Mouse (Mus musculus): ENCODE results near the gene Pdf. TPM values are rescaled to one million over a fixed set of nuclear protein-coding genes. Genes with fewer than 3 reads are reported as not detected.

Pdf gene
- polyA plus RNA-seq (2015; fragmentation: Nextera tagmentation; extraction: Ambion mirVana), result 32.8 and 33.4 TPM in 2 replicates

GRCm38 (mm10) chr8:107048061-107048941 is at the start of gene Pdf:
Gene Pdf, minus strand, starts transcription at chr8:107048614.
- Histone ChIP-seq H3K4me1 (ENCODE audit: control insufficient read depth, insufficient read depth, low read length) (peaks cover 18% of the 10 kb centered on the region), H3K9me3 (replicated peaks; ENCODE audit: control insufficient read depth, low read length, poor library complexity, severe bottlenecking) (no peaks in the 10 kb centered on the region), H3K36me3 (ENCODE audit: control insufficient read depth, insufficient read depth, low read length) (peaks cover 46% of the 10 kb centered on the region), H3K4me2 (ENCODE audit: low read length) (peak within 1 kb of the TSS; percentile 86), H3K27me3 (ENCODE audit: control insufficient read depth, insufficient read depth, low read depth, low read length) (no peaks in the 10 kb centered on the region), H3K27ac (ENCODE audit: low read length) (peak within 1 kb of the TSS; percentile 74), H3K4me3 (ENCODE audit: low read depth, low read length) (peak within 1 kb of the TSS; percentile 55), H3K9ac (ENCODE audit: low read depth, low read length) (peak within 1 kb of the TSS; percentile 64)
- ATAC-seq, result peak; percentile 85
- under 1% methylated on average over 81 of the region's 87 CpGs for WGBS

- no peaks in the 10 kb centered on the region for H3K27me3 ChIP-seq (ENCODE audit: control insufficient read depth, insufficient read depth, low read depth, low read length)
- peaks cover 19% of the 10 kb centered on the region for H3K4me1 ChIP-seq (ENCODE audit: control insufficient read depth, insufficient read depth, low read length)
- peak within 1 kb of the TSS; percentile 83 for H3K9ac ChIP-seq (ENCODE audit: low read depth, low read length)
- H3K4me3 ChIP-seq (ENCODE audit: low read depth, low read length), result peak within 1 kb of the TSS; percentile 84
- H3K4me2 ChIP-seq (ENCODE audit: low read length), result peak within 1 kb of the TSS; percentile 61
- 4% methylated on average over 33 of the region's 39 CpGs for WGBS
- H3K27ac ChIP-seq (ENCODE audit: low read length), result peak within 1 kb of the TSS; percentile 86
- H3K9me3 ChIP-seq (replicated peaks; ENCODE audit: control insufficient read depth, low read length, poor library complexity, severe bottlenecking), result no peaks in the 10 kb centered on the region
- peak; percentile 95 for ATAC-seq
- H3K36me3 ChIP-seq (ENCODE audit: control insufficient read depth, insufficient read depth, low read length), result no peaks in the 10 kb centered on the region
Measured at GRCm38 (mm10) chr8:107096366-107097036, 48.1 kb upstream of the Pdf start, which contains the start of gene Terf2. Gene Terf2, minus strand, starts transcription at chr8:107096547.

GRCm38 (mm10) chr8:107095717-107096365 is 47.4 kb upstream of the Pdf start:
- Histone ChIP-seq H3K4me3 (ENCODE audit: low read depth, low read length) (peak overlapping the region; percentile 84), H3K9ac (ENCODE audit: low read depth, low read length) (peak overlapping the region; percentile 83), H3K27me3 (ENCODE audit: control insufficient read depth, insufficient read depth, low read depth, low read length) (no peaks in the 10 kb centered on the region), H3K27ac (ENCODE audit: low read length) (peak overlapping the region; percentile 86), H3K4me2 (ENCODE audit: low read length) (peak overlapping the region; percentile 61), H3K4me1 (ENCODE audit: control insufficient read depth, insufficient read depth, low read length) (peaks cover 19% of the 10 kb centered on the region), H3K36me3 (ENCODE audit: control insufficient read depth, insufficient read depth, low read length) (no peaks in the 10 kb centered on the region), H3K9me3 (replicated peaks; ENCODE audit: control insufficient read depth, low read length, poor library complexity, severe bottlenecking) (no peaks in the 10 kb centered on the region)
- WGBS, result under 1% methylated on average over 45 of the region's 53 CpGs
- peak; percentile 78 for ATAC-seq

- Histone ChIP-seq H3K27me3 (ENCODE audit: control insufficient read depth, insufficient read depth, low read depth, low read length) (no peaks in the 10 kb centered on the region), H3K36me3 (ENCODE audit: control insufficient read depth, insufficient read depth, low read length) (peaks cover 17% of the 10 kb centered on the region), H3K27ac (ENCODE audit: low read length) (no peak overlapping the region), H3K9ac (ENCODE audit: low read depth, low read length) (no peak overlapping the region), H3K4me2 (ENCODE audit: low read length) (no peak overlapping the region), H3K4me1 (ENCODE audit: control insufficient read depth, insufficient read depth, low read length) (peaks cover 16% of the 10 kb centered on the region), H3K4me3 (ENCODE audit: low read depth, low read length) (no peak overlapping the region), H3K9me3 (replicated peaks; ENCODE audit: control insufficient read depth, low read length, poor library complexity, severe bottlenecking) (no peaks in the 10 kb centered on the region; the same call in 1 of the 2 replicates)
- ATAC-seq, result no peak
- over 99% methylated on average over 7 of the region's 7 CpGs for WGBS
Measured at GRCm38 (mm10) chr8:107090531-107090930, 42.1 kb upstream of the Pdf start.

- ATAC-seq, result no peak
- Histone ChIP-seq H3K27me3 (ENCODE audit: control insufficient read depth, insufficient read depth, low read depth, low read length) (no peaks in the 10 kb centered on the region), H3K4me3 (ENCODE audit: low read depth, low read length) (no peak overlapping the region), H3K9me3 (replicated peaks; ENCODE audit: control insufficient read depth, low read length, poor library complexity, severe bottlenecking) (no peaks in the 10 kb centered on the region; the same call in 1 of the 2 replicates), H3K9ac (ENCODE audit: low read depth, low read length) (no peak overlapping the region), H3K27ac (ENCODE audit: low read length) (no peak overlapping the region), H3K4me2 (ENCODE audit: low read length) (no peak overlapping the region), H3K36me3 (ENCODE audit: control insufficient read depth, insufficient read depth, low read length) (peaks cover 20% of the 10 kb centered on the region), H3K4me1 (ENCODE audit: control insufficient read depth, insufficient read depth, low read length) (no peaks in the 10 kb centered on the region)
- 97% methylated on average over 5 of the region's 5 CpGs for WGBS
Measured at GRCm38 (mm10) chr8:107088526-107089063, 40.2 kb upstream of the Pdf start.

- H3K4me3 ChIP-seq (ENCODE audit: low read depth, low read length), result no peak overlapping the region
- no peak overlapping the region for H3K4me2 ChIP-seq (ENCODE audit: low read length)
- peaks cover 30% of the 10 kb centered on the region for H3K36me3 ChIP-seq (ENCODE audit: control insufficient read depth, insufficient read depth, low read length)
- no peaks in the 10 kb centered on the region; the same call in 1 of the 2 replicates for H3K9me3 ChIP-seq (replicated peaks; ENCODE audit: control insufficient read depth, low read length, poor library complexity, severe bottlenecking)
- H3K27me3 ChIP-seq (ENCODE audit: control insufficient read depth, insufficient read depth, low read depth, low read length), result no peaks in the 10 kb centered on the region
- H3K27ac ChIP-seq (ENCODE audit: low read length), result no peak overlapping the region
- H3K4me1 ChIP-seq (ENCODE audit: control insufficient read depth, insufficient read depth, low read length), result no peaks in the 10 kb centered on the region
- 99% methylated on average over 5 of the region's 5 CpGs for WGBS
- H3K9ac ChIP-seq (ENCODE audit: low read depth, low read length), result no peak overlapping the region
- ATAC-seq, result no peak
Measured at GRCm38 (mm10) chr8:107086018-107086417, 37.6 kb upstream of the Pdf start.

- no peak overlapping the region for H3K27ac ChIP-seq (ENCODE audit: low read length)
- no peak for ATAC-seq
- H3K4me3 ChIP-seq (ENCODE audit: low read depth, low read length), result no peak overlapping the region
- 98% methylated on average over 17 of the region's 17 CpGs for WGBS
- peaks cover 34% of the 10 kb centered on the region for H3K36me3 ChIP-seq (ENCODE audit: control insufficient read depth, insufficient read depth, low read length)
- no peaks in the 10 kb centered on the region for H3K27me3 ChIP-seq (ENCODE audit: control insufficient read depth, insufficient read depth, low read depth, low read length)
- H3K4me2 ChIP-seq (ENCODE audit: low read length), result no peak overlapping the region
- no peaks in the 10 kb centered on the region for H3K4me1 ChIP-seq (ENCODE audit: control insufficient read depth, insufficient read depth, low read length)
- H3K9me3 ChIP-seq (replicated peaks; ENCODE audit: control insufficient read depth, low read length, poor library complexity, severe bottlenecking), result no peaks in the 10 kb centered on the region; the same call in 1 of the 2 replicates
- H3K9ac ChIP-seq (ENCODE audit: low read depth, low read length), result no peak overlapping the region
Measured at GRCm38 (mm10) chr8:107085358-107085757, 36.9 kb upstream of the Pdf start.

- no peak for ATAC-seq
- no peaks in the 10 kb centered on the region for H3K27me3 ChIP-seq (ENCODE audit: control insufficient read depth, insufficient read depth, low read depth, low read length)
- H3K4me1 ChIP-seq (ENCODE audit: control insufficient read depth, insufficient read depth, low read length), result no peaks in the 10 kb centered on the region
- peaks cover 41% of the 10 kb centered on the region for H3K36me3 ChIP-seq (ENCODE audit: control insufficient read depth, insufficient read depth, low read length)
- no peaks in the 10 kb centered on the region for H3K9me3 ChIP-seq (replicated peaks; ENCODE audit: control insufficient read depth, low read length, poor library complexity, severe bottlenecking)
- H3K27ac ChIP-seq (ENCODE audit: low read length), result no peak overlapping the region
- H3K4me3 ChIP-seq (ENCODE audit: low read depth, low read length), result no peak overlapping the region
- H3K9ac ChIP-seq (ENCODE audit: low read depth, low read length), result no peak overlapping the region
- H3K4me2 ChIP-seq (ENCODE audit: low read length), result no peak overlapping the region
- WGBS, result 97% methylated on average over 7 of the region's 7 CpGs
Measured at GRCm38 (mm10) chr8:107076239-107076888, 27.9 kb upstream of the Pdf start.
